Mouse (Mus musculus): ENCODE results near the gene Slc38a3. TPM values are rescaled to one million over a fixed set of nuclear protein-coding genes. Genes with fewer than 3 reads are reported as not detected.

Gene Slc38a3
- polyA plus RNA-seq, 1 experiment from 2014 or later: 43.3 TPM

GRCm38 (mm10) chr9:107659961-107660360, 9.4 kb downstream of the Slc38a3 start:
- peak; percentile 55; the same call in 1 of the 2 replicates for ATAC-seq (ENCODE audit: low FRiP score, low read depth)
- Histone ChIP-seq H3K27me3 (0 out of 2 replicates have a peak, but pooled peaks cover 3% of the 10 kb centered on the region), H3K4me3 (no peak overlapping the region), H3K9me3 (no peaks in the 10 kb centered on the region), H3K4me1 (replicated peaks) (peaks cover 25% of the 10 kb centered on the region), H3K9ac (no peak overlapping the region), H3K36me3 (no peaks in the 10 kb centered on the region), H3K27ac (replicated peaks) (peak overlapping the region; percentile 71), H3K4me2 (no peak overlapping the region)
- WGBS: 77% methylated on average over 3 of the region's 3 CpGs

GRCm38 (mm10) chr9:107659551-107659950, 9.8 kb downstream of the Slc38a3 start:
- 52% methylated on average over 10 of the region's 10 CpGs for WGBS
- no peak overlapping the region for H3K9ac ChIP-seq
- peak; percentile 80 for ATAC-seq (ENCODE audit: low FRiP score, low read depth)
- peaks cover 25% of the 10 kb centered on the region for H3K4me1 ChIP-seq (replicated peaks)
- no peaks in the 10 kb centered on the region for H3K36me3 ChIP-seq
- no peak overlapping the region for H3K4me3 ChIP-seq
- no peaks in the 10 kb centered on the region for H3K27me3 ChIP-seq
- H3K27ac ChIP-seq (replicated peaks): peak overlapping the region; percentile 71
- H3K9me3 ChIP-seq: no peaks in the 10 kb centered on the region
- H3K4me2 ChIP-seq: no peak overlapping the region

DNA sequence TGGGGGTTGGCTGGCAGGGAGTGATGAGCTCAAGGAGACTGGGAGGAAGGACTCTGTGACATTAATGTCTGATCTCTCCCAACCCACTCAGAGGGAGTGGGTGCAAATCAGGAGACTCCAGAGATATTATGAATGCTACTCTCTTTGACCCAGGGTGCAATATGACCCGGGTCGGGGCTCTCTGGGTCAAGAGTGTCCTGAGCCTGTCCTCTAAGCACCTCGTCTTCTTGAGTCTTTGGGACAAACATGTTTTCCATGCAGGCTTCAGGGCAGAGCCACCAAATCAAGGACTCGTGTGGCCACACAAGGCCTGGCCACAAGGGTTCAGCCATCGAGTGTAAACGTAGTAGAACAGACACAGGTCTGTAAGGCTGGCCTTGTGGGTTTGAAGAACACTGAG, 11.2 kb downstream of the Slc38a3 start:
- no peak overlapping the region for H3K4me3 ChIP-seq
- H3K9ac ChIP-seq: no peak overlapping the region
- ATAC-seq (ENCODE audit: low FRiP score, low read depth): no peak
- H3K4me2 ChIP-seq: no peak overlapping the region
- H3K9me3 ChIP-seq: no peaks in the 10 kb centered on the region
- no peaks in the 10 kb centered on the region for H3K36me3 ChIP-seq
- no peaks in the 10 kb centered on the region for H3K27me3 ChIP-seq
- 89% methylated on average over 6 of the region's 6 CpGs for WGBS
- H3K27ac ChIP-seq (replicated peaks): no peak overlapping the region
- H3K4me1 ChIP-seq (replicated peaks): peaks cover 18% of the 10 kb centered on the region

DNA sequence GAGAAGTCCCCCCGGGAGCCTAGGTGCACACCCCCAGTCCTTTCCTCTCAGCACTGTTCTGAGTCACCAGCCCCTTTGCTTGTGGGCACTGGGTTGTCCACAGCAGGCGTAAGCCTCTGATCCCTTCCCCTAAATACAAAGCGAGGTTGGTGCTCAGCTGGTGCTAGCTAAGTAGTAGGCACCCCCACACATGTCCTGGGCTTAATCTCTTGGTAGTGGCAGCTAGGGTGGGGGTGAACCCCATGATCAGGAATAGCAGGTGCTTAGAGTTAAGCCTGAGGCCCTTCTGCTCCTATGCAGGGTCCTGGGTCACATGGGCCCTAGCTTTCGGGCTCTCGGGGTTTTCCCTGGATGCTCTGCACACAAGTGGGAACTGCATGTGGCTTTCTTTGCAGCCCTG, 12.2 kb downstream of the Slc38a3 start:
- Histone ChIP-seq H3K9me3 (no peaks in the 10 kb centered on the region), H3K27me3 (no peaks in the 10 kb centered on the region), H3K27ac (replicated peaks) (no peak overlapping the region), H3K4me3 (no peak overlapping the region), H3K9ac (no peak overlapping the region), H3K4me2 (no peak overlapping the region), H3K36me3 (no peaks in the 10 kb centered on the region), H3K4me1 (replicated peaks) (peaks cover 10% of the 10 kb centered on the region)
- WGBS: 83% methylated on average over 5 of the region's 5 CpGs
- no peak for ATAC-seq (ENCODE audit: low FRiP score, low read depth)

DNA sequence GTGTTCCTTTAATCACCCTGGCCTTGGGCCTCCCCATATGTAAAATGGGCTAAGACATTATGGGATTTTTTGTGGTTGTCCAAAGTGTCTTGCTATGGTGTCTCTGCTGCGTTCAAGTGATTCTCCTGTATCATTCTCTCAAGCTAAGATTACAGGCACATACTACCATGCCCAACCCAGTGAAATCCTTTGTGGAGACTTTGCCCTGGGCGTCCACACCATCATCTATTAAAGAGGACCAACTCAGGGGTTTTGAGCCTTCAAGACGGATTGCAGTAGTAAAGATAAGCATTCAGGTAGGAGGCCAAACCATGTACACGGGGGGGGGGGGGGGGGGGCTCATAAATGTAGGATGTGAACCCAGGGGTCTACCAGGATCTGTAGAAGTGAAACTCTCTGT, 14.7 kb downstream of the Slc38a3 start:
- no peak overlapping the region for H3K9ac ChIP-seq
- H3K4me3 ChIP-seq: no peak overlapping the region
- no peak for ATAC-seq (ENCODE audit: low FRiP score, low read depth)
- no peaks in the 10 kb centered on the region for H3K9me3 ChIP-seq
- H3K4me1 ChIP-seq (replicated peaks): peaks cover 21% of the 10 kb centered on the region; the same call in 1 of the 2 replicates
- no peak overlapping the region for H3K4me2 ChIP-seq
- H3K36me3 ChIP-seq: no peaks in the 10 kb centered on the region
- no peak overlapping the region for H3K27ac ChIP-seq (replicated peaks)
- WGBS: 87% methylated on average over 4 of the region's 4 CpGs
- no peaks in the 10 kb centered on the region for H3K27me3 ChIP-seq

DNA sequence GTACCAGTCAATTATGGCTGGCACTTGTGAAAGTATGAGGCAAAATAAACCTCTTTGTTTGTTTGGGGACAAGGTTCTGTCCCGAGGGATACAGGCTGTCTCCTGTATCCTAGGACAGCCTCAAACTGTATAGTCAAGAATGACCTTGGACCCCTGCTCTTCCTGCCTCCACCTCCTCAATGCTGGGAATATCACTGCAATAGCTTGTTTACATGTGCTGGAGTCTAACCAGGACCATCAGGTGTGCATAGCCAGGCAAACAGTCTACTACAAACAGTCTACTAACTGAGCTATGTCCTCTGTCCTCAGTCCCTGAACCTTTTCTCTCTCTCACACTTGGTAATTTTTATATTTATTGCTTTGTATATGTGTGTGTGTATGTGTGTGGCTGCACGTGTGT, 15.9 kb downstream of the Slc38a3 start:
- Histone ChIP-seq H3K4me1 (replicated peaks) (peaks cover 18% of the 10 kb centered on the region; the same call in 1 of the 2 replicates), H3K27ac (replicated peaks) (no peak overlapping the region), H3K9ac (no peak overlapping the region), H3K4me3 (no peak overlapping the region), H3K9me3 (no peaks in the 10 kb centered on the region), H3K36me3 (no peaks in the 10 kb centered on the region), H3K27me3 (no peaks in the 10 kb centered on the region), H3K4me2 (no peak overlapping the region)
- 78% methylated on average over 2 of the region's 2 CpGs for WGBS
- ATAC-seq (ENCODE audit: low FRiP score, low read depth): no peak

- no peaks in the 10 kb centered on the region for H3K27me3 ChIP-seq
- WGBS: 22% methylated on average over 12 of the region's 12 CpGs
- ATAC-seq (ENCODE audit: low FRiP score, low read depth): peak; percentile 81
These were observed 18.4 kb downstream of the Slc38a3 start for GRCm38 (mm10) chr9:107650708-107651481.

DNA sequence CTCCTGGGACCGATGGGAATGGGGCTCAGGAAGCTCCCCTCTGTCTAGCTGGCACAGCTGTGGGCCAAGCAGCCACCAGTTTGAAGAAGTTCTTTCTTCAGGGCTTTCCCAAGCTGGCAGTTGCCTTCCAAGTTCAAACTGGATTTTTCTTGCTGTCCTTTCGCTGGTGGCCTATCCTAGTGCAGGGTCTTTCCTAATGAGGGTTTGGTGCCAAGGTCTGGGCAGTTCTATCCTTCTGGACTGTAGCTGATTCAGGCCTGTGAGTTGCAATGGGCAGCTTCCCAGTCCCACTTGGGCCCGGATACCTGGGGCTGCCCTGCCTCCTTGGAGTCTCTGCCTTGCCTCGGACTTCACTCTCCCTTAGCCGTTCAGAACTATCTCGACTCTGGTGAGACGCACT, 19.1 kb downstream of the Slc38a3 start:
- Histone ChIP-seq H3K4me1 (replicated peaks) (peaks cover 21% of the 10 kb centered on the region), H3K4me2 (no peak overlapping the region), H3K9me3 (no peaks in the 10 kb centered on the region), H3K27me3 (no peaks in the 10 kb centered on the region), H3K36me3 (no peaks in the 10 kb centered on the region), H3K4me3 (no peak overlapping the region), H3K9ac (no peak overlapping the region), H3K27ac (replicated peaks) (peak overlapping the region; percentile 71)
- 63% methylated on average over 7 of the region's 7 CpGs for WGBS
- no peak for ATAC-seq (ENCODE audit: low FRiP score, low read depth)

More at GRCm38 (mm10) chr9:107650708-107651481, 18.4 kb downstream of the Slc38a3 start:
- H3K27ac ChIP-seq (replicated peaks): peak overlapping the region; percentile 71
- H3K9me3 ChIP-seq: no peaks in the 10 kb centered on the region
- no peak overlapping the region for H3K4me3 ChIP-seq
- H3K4me2 ChIP-seq: no peak overlapping the region
- no peaks in the 10 kb centered on the region for H3K36me3 ChIP-seq
- peaks cover 18% of the 10 kb centered on the region; the same call in 1 of the 2 replicates for H3K4me1 ChIP-seq (replicated peaks)
- no peak overlapping the region for H3K9ac ChIP-seq

- Histone ChIP-seq H3K9me3 (no peaks in the 10 kb centered on the region), H3K4me3 (no peak overlapping the region), H3K4me2 (no peak overlapping the region), H3K9ac (no peak overlapping the region), H3K36me3 (no peaks in the 10 kb centered on the region), H3K4me1 (replicated peaks) (peaks cover 33% of the 10 kb centered on the region), H3K27ac (replicated peaks) (no peak overlapping the region), H3K27me3 (no peaks in the 10 kb centered on the region)
- WGBS: 80% methylated on average over 3 of the region's 3 CpGs
- ATAC-seq (ENCODE audit: low FRiP score, low read depth): no peak
These were observed 20.6 kb downstream of the Slc38a3 start for GRCm38 (mm10) chr9:107648767-107649166.

DNA sequence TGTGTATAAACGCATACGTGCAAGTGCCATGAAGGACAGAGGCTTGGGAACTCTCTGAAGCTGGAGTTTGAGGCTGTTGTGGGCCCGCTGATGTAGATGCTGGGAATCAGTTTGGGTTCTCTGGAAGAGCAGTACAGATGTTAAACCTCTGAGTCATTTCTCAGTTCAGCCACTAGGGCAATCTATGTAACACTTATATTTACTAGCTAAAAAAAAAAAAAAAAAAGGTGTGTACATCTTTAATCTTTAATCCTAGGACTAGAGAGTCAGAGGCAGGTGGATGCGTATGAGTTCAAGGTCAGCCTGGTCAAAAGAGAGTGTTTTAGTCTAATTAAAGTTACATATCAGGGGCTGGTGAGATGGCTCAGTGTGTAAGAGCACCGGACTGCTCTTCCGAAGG, 22.4 kb downstream of the Slc38a3 start:
- Histone ChIP-seq H3K27ac (replicated peaks) (no peak overlapping the region), H3K4me3 (no peak overlapping the region), H3K9ac (no peak overlapping the region), H3K9me3 (no peaks in the 10 kb centered on the region), H3K4me2 (no peak overlapping the region), H3K4me1 (replicated peaks) (peaks cover 33% of the 10 kb centered on the region), H3K27me3 (no peaks in the 10 kb centered on the region), H3K36me3 (no peaks in the 10 kb centered on the region)
- 85% methylated on average over 6 of the region's 6 CpGs for WGBS
- ATAC-seq (ENCODE audit: low FRiP score, low read depth): no peak

DNA sequence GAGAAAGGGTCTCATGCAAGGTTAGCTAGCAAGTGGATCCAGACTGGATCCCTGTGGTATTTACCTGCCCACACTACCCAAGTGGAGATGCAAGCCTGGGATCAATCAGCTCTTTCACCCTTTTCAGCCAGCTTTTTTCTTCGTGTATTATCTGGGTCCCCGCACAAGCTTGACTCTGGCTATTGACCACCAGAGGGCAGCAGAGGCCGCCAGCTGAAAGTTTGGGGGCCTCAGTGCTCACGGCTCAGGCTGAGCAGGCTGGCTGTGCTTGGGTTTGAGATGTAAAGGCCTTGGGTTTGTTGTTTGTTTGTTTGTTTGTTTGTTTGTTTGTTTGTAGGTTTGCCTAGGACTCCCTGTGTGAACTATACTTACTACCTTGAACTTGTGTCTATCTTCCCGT, 23.8 kb downstream of the Slc38a3 start:
- Histone ChIP-seq H3K9ac (no peak overlapping the region), H3K27ac (replicated peaks) (no peak overlapping the region), H3K4me3 (no peak overlapping the region), H3K27me3 (no peaks in the 10 kb centered on the region), H3K4me1 (replicated peaks) (peaks cover 22% of the 10 kb centered on the region), H3K9me3 (no peaks in the 10 kb centered on the region), H3K36me3 (no peaks in the 10 kb centered on the region), H3K4me2 (no peak overlapping the region)
- peak; percentile 80 for ATAC-seq (ENCODE audit: low FRiP score, low read depth)
- WGBS: 11% methylated on average over 5 of the region's 5 CpGs

GRCm38 (mm10) chr9:107645153-107645510, 24.2 kb downstream of the Slc38a3 start:
- peaks cover 17% of the 10 kb centered on the region for H3K4me1 ChIP-seq (replicated peaks)
- ATAC-seq (ENCODE audit: low FRiP score, low read depth): 0 out of 2 replicates have a peak, but pooled peaks have one; percentile 25
- peak overlapping the region; percentile 64 for H3K4me2 ChIP-seq
- H3K27me3 ChIP-seq: no peaks in the 10 kb centered on the region
- no peaks in the 10 kb centered on the region for H3K9me3 ChIP-seq
- H3K4me3 ChIP-seq: peak overlapping the region; percentile 38
- peak overlapping the region; percentile 42; the same call in 1 of the 2 replicates for H3K9ac ChIP-seq
- WGBS: 56% methylated on average over 7 of the region's 7 CpGs
- no peaks in the 10 kb centered on the region for H3K36me3 ChIP-seq
- no peak overlapping the region for H3K27ac ChIP-seq (replicated peaks)
